Mouse (Mus musculus): ENCODE data around the gene Ube4b. TPM values are rescaled to one million over a fixed set of nuclear protein-coding genes. Genes with fewer than 3 reads are reported as not detected.

Gene Ube4b
- polyA plus RNA-seq, 1 experiment from 2014 or later: 54.5 TPM

DNA sequence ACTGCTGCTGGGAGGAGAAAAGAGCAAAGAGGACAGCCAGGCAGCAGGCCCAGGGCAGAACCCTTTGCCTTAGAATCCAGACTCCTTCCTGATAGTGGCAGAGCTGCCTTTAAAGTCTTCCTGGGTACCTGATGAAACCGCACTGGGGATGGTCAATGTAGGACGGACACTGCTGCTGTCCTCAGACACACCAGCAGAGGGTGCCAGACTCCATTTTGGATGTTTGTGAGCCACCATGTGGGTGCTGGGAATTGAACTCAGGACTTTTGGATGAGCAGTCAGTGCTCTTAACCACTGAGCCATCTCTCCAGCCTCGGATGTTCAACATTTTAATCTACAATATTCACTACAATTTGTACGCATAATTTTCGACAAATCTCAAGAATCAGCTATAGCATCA lies 96.1 kb downstream of the Ube4b start:
- no peak overlapping the region for H3K9ac ChIP-seq (replicated peaks; ENCODE audit: low read length)
- DNase-seq (ENCODE audit: low spot score) (no peak), ATAC-seq (replicated peaks; ENCODE audit: insufficient number of reproducible peaks, low FRiP score, low TSS enrichment, low read depth) (no peak)
- H3K4me1 ChIP-seq (ENCODE audit: control insufficient read depth, insufficient read depth, low read length): no peaks in the 10 kb centered on the region
- H3K9me3 ChIP-seq (replicated peaks; ENCODE audit: control insufficient read depth, low read length): no peaks in the 10 kb centered on the region
- no peak overlapping the region for H3K27ac ChIP-seq (replicated peaks; ENCODE audit: low read depth, low read length)
- no peak overlapping the region for H3K4me2 ChIP-seq (ENCODE audit: low read depth, low read length)
- WGBS: 97% methylated on average over 5 of the region's 5 CpGs
- peaks cover 22% of the 10 kb centered on the region for H3K36me3 ChIP-seq (replicated peaks; ENCODE audit: control insufficient read depth, insufficient read depth, low read depth, low read length)
- no peak overlapping the region for H3K4me3 ChIP-seq (ENCODE audit: low read depth, low read length)
- H3K27me3 ChIP-seq (ENCODE audit: control insufficient read depth, insufficient read depth, low read length): no peaks in the 10 kb centered on the region

DNA sequence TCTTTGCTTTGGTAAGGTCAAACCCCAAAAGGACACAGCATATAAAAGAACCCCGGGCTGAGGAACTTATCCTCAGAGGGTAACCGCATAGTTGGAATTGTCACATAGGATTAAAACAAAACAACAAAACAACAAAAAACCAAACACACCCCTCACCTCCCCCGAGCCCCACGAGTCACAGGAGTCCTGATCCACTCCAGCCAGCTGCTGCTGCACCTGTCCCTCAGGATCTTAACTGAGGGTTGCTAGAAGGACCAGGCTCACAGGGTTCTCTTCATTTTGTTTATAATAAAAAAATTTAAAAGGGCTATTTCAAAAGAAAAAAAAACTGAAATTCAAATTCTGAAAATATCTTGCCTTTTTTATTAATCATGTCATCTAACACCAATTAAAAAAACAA lies 97.8 kb downstream of the Ube4b start:
- Histone ChIP-seq H3K9ac (replicated peaks; ENCODE audit: low read length) (no peak overlapping the region), H3K9me3 (replicated peaks; ENCODE audit: control insufficient read depth, low read length) (no peaks in the 10 kb centered on the region), H3K36me3 (replicated peaks; ENCODE audit: control insufficient read depth, insufficient read depth, low read depth, low read length) (peaks cover 22% of the 10 kb centered on the region), H3K4me3 (ENCODE audit: low read depth, low read length) (no peak overlapping the region), H3K4me2 (ENCODE audit: low read depth, low read length) (no peak overlapping the region), H3K27me3 (ENCODE audit: control insufficient read depth, insufficient read depth, low read length) (no peaks in the 10 kb centered on the region), H3K4me1 (ENCODE audit: control insufficient read depth, insufficient read depth, low read length) (no peaks in the 10 kb centered on the region), H3K27ac (replicated peaks; ENCODE audit: low read depth, low read length) (no peak overlapping the region)
- no peak for ATAC-seq (replicated peaks; ENCODE audit: insufficient number of reproducible peaks, low FRiP score, low TSS enrichment, low read depth)
- 85% methylated on average over 4 of the region's 4 CpGs for WGBS
- DNase-seq (ENCODE audit: low spot score): no peak

DNA sequence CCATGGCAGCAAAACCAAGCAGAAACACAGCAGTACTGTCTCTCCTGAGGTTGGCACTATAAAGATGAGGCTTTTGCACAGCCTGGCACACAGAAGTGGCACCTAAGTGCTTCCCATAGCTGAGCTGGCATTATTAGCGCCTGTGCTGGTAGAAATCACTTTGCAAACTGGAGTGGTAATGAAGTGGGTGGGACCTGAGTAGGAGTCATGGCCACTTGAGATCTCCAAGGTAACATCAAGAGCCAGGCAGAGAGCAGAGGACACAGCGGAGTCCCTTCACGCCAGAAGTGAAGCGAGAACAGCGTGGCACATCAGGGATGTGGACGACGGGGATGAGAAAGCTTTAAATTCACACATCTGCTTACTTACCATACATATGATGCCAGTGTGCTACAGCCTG lies 99.3 kb downstream of the Ube4b start:
- no peaks in the 10 kb centered on the region for H3K9me3 ChIP-seq (replicated peaks; ENCODE audit: control insufficient read depth, low read length)
- H3K27ac ChIP-seq (replicated peaks; ENCODE audit: low read depth, low read length): no peak overlapping the region
- DNase-seq (ENCODE audit: low spot score) (no peak), ATAC-seq (replicated peaks; ENCODE audit: insufficient number of reproducible peaks, low FRiP score, low TSS enrichment, low read depth) (no peak)
- H3K4me3 ChIP-seq (ENCODE audit: low read depth, low read length): no peak overlapping the region
- no peak overlapping the region for H3K4me2 ChIP-seq (ENCODE audit: low read depth, low read length)
- no peaks in the 10 kb centered on the region for H3K4me1 ChIP-seq (ENCODE audit: control insufficient read depth, insufficient read depth, low read length)
- no peaks in the 10 kb centered on the region for H3K27me3 ChIP-seq (ENCODE audit: control insufficient read depth, insufficient read depth, low read length)
- H3K9ac ChIP-seq (replicated peaks; ENCODE audit: low read length): no peak overlapping the region
- 92% methylated on average over 7 of the region's 7 CpGs for WGBS
- peaks cover 19% of the 10 kb centered on the region for H3K36me3 ChIP-seq (replicated peaks; ENCODE audit: control insufficient read depth, insufficient read depth, low read depth, low read length)

DNA sequence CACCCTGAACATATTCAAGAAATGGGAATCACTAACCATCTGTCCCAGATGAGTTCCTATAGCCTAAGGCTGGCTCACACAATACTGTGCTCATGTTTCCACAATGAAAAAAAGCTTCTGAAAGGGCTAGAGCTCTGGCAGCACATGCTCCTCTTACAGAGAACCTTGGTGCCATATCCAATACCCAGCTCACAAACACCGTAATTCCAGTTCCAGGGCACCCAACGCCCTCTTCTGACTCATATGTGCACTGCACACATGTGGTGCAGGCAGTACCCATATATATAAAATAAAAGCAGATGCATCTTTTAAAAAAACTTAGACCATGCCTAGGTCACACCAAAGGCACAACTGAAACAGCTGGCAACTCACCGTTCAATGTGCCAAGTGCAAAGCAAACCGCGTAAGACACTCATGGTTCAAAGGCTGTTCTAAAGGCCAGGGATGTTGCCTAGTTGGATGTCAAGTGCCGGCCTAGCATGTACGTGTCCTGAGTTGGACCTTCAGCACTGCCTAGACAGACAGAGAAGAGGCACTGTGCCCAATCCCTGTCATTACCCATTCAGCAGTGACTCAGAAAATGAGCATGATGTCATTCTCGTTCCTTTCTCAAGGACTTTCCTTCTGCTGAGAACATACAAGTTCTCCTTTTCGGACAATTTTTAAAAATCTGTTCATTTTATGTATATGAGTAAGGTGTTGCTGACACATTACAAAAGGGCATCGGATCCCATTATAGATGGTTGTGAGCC lies 101.0 kb downstream of the Ube4b start:
- H3K9ac ChIP-seq (replicated peaks; ENCODE audit: low read length): no peak overlapping the region
- DNase-seq (ENCODE audit: low spot score): no peak
- no peak for ATAC-seq (replicated peaks; ENCODE audit: insufficient number of reproducible peaks, low FRiP score, low TSS enrichment, low read depth)
- peaks cover 12% of the 10 kb centered on the region for H3K36me3 ChIP-seq (replicated peaks; ENCODE audit: control insufficient read depth, insufficient read depth, low read depth, low read length)
- H3K27me3 ChIP-seq (ENCODE audit: control insufficient read depth, insufficient read depth, low read length): no peaks in the 10 kb centered on the region
- no peaks in the 10 kb centered on the region for H3K9me3 ChIP-seq (replicated peaks; ENCODE audit: control insufficient read depth, low read length)
- WGBS: 91% methylated on average over 10 of the region's 10 CpGs
- H3K4me2 ChIP-seq (ENCODE audit: low read depth, low read length): no peak overlapping the region
- no peak overlapping the region for H3K4me3 ChIP-seq (ENCODE audit: low read depth, low read length)
- no peak overlapping the region for H3K27ac ChIP-seq (replicated peaks; ENCODE audit: low read depth, low read length)
- H3K4me1 ChIP-seq (ENCODE audit: control insufficient read depth, insufficient read depth, low read length): no peaks in the 10 kb centered on the region

DNA sequence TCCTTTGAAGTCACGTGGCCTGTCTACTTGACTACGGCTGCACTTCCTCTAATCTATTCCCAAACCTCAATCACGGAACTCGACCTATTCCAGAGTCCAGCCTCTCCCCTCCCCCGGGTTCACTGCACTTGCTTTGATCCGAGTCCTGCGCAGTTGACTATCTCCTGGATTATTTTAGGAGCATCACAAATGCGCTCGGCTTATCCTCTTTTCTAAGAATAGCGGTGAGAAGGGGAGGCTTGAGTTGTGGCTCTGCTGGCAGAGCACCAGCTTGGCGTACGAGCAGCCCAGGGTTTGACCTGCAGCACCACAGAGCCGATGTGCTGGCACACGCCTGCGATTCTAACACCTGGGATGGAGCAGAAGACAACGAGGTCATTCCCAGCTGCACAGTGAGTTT lies 102.8 kb downstream of the Ube4b start:
- H3K27ac ChIP-seq (replicated peaks; ENCODE audit: low read depth, low read length): no peak overlapping the region
- H3K4me2 ChIP-seq (ENCODE audit: low read depth, low read length): no peak overlapping the region
- no peak overlapping the region for H3K4me3 ChIP-seq (ENCODE audit: low read depth, low read length)
- no peaks in the 10 kb centered on the region; the same call in 1 of the 2 replicates for H3K36me3 ChIP-seq (replicated peaks; ENCODE audit: control insufficient read depth, insufficient read depth, low read depth, low read length)
- H3K27me3 ChIP-seq (ENCODE audit: control insufficient read depth, insufficient read depth, low read length): no peaks in the 10 kb centered on the region
- no peak for ATAC-seq (replicated peaks; ENCODE audit: insufficient number of reproducible peaks, low FRiP score, low TSS enrichment, low read depth)
- 85% methylated on average over 16 of the region's 16 CpGs for WGBS
- no peaks in the 10 kb centered on the region for H3K4me1 ChIP-seq (ENCODE audit: control insufficient read depth, insufficient read depth, low read length)
- H3K9me3 ChIP-seq (replicated peaks; ENCODE audit: control insufficient read depth, low read length): no peaks in the 10 kb centered on the region
- DNase-seq (ENCODE audit: low spot score): no peak
- H3K9ac ChIP-seq (replicated peaks; ENCODE audit: low read length): no peak overlapping the region

DNA sequence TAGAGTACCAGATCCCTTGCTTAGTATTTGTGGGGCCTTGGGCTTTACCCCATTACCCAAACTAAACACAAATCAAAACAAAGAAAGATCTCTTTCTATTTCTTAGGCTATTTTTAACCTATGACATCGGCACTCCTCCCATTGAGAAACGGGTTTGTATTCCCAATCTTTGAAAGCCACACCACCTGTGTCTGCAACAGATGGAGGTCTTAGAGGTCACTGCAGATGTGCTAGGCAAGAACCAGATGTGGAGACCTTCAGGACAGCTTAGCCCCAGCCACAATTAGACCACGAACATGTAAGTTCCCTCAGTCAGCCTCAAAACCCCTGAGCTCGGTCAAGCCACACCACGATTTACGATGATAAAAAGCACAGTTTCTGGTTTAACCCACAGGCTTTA lies 103.8 kb downstream of the Ube4b start:
- Histone ChIP-seq H3K27me3 (ENCODE audit: control insufficient read depth, insufficient read depth, low read length) (no peaks in the 10 kb centered on the region), H3K4me3 (ENCODE audit: low read depth, low read length) (no peak overlapping the region), H3K4me1 (ENCODE audit: control insufficient read depth, insufficient read depth, low read length) (no peaks in the 10 kb centered on the region), H3K9ac (replicated peaks; ENCODE audit: low read length) (no peak overlapping the region), H3K27ac (replicated peaks; ENCODE audit: low read depth, low read length) (no peak overlapping the region), H3K4me2 (ENCODE audit: low read depth, low read length) (no peak overlapping the region), H3K9me3 (replicated peaks; ENCODE audit: control insufficient read depth, low read length) (no peaks in the 10 kb centered on the region), H3K36me3 (replicated peaks; ENCODE audit: control insufficient read depth, insufficient read depth, low read depth, low read length) (no peaks in the 10 kb centered on the region)
- WGBS: 65% methylated on average over 6 of the region's 6 CpGs
- DNase-seq (ENCODE audit: low spot score) (no peak), ATAC-seq (replicated peaks; ENCODE audit: insufficient number of reproducible peaks, low FRiP score, low TSS enrichment, low read depth) (no peak)

DNA sequence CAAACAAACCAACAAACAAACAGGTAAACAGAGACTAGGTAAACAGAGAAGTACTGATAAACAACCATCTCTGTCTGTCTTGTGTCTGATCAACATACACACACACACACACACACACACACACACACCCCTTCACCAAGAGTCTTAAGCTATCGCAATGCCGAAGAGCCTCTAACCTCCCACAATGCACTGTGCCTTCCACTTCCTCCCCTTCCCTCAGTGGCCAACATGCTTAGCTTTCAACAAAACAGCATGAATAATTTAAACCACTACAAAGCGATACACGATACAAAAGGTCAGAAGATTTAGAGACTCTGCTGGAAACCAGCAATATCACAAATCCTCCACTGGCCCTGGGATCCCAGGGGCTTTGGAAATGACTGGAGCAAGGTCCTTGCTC lies 104.3 kb downstream of the Ube4b start:
- no peaks in the 10 kb centered on the region for H3K27me3 ChIP-seq (ENCODE audit: control insufficient read depth, insufficient read depth, low read length)
- WGBS: 70% methylated on average over 4 of the region's 4 CpGs
- ATAC-seq (replicated peaks; ENCODE audit: insufficient number of reproducible peaks, low FRiP score, low TSS enrichment, low read depth): no peak
- H3K4me2 ChIP-seq (ENCODE audit: low read depth, low read length): no peak overlapping the region
- no peak for DNase-seq (ENCODE audit: low spot score)
- H3K4me1 ChIP-seq (ENCODE audit: control insufficient read depth, insufficient read depth, low read length): no peaks in the 10 kb centered on the region
- H3K27ac ChIP-seq (replicated peaks; ENCODE audit: low read depth, low read length): no peak overlapping the region
- H3K9me3 ChIP-seq (replicated peaks; ENCODE audit: control insufficient read depth, low read length): no peaks in the 10 kb centered on the region
- no peaks in the 10 kb centered on the region for H3K36me3 ChIP-seq (replicated peaks; ENCODE audit: control insufficient read depth, insufficient read depth, low read depth, low read length)
- H3K4me3 ChIP-seq (ENCODE audit: low read depth, low read length): no peak overlapping the region
- no peak overlapping the region for H3K9ac ChIP-seq (replicated peaks; ENCODE audit: low read length)

DNA sequence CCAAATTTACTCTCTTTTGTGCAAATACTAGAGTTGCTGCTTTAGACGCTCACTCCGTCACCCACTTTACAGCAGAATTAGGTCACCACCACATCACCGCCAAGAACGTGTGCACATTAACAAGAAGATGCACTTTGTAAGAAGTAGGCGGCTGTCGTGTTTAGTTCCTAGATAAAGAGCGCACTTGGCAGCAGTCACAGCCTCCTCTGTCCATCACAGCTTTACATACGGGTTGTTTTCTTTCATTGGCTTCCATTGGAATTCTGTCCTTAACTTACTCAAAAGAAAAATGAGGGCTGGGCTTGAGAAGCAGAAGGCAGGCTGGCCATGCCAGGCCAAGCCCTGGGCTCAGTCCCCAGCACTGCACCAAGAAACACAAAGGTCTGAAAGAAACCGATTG lies 107.5 kb downstream of the Ube4b start:
- no peak overlapping the region for H3K4me3 ChIP-seq (ENCODE audit: low read depth, low read length)
- H3K9ac ChIP-seq (replicated peaks; ENCODE audit: low read length): no peak overlapping the region
- DNase-seq (ENCODE audit: low spot score) (no peak), ATAC-seq (replicated peaks; ENCODE audit: insufficient number of reproducible peaks, low FRiP score, low TSS enrichment, low read depth) (no peak)
- H3K36me3 ChIP-seq (replicated peaks; ENCODE audit: control insufficient read depth, insufficient read depth, low read depth, low read length): no peaks in the 10 kb centered on the region
- H3K4me1 ChIP-seq (ENCODE audit: control insufficient read depth, insufficient read depth, low read length): no peaks in the 10 kb centered on the region
- no peak overlapping the region for H3K27ac ChIP-seq (replicated peaks; ENCODE audit: low read depth, low read length)
- no peaks in the 10 kb centered on the region for H3K27me3 ChIP-seq (ENCODE audit: control insufficient read depth, insufficient read depth, low read length)
- no peaks in the 10 kb centered on the region for H3K9me3 ChIP-seq (replicated peaks; ENCODE audit: control insufficient read depth, low read length)
- 81% methylated on average over 9 of the region's 9 CpGs for WGBS
- H3K4me2 ChIP-seq (ENCODE audit: low read depth, low read length): no peak overlapping the region
